Mouse (Mus musculus) activated CD4-positive, CD25-positive, alpha-beta regulatory T cell, adult 9 weeks (primary cell): Measurements from ENCODE around the gene Card19. TPM values are rescaled to one million over a fixed set of nuclear protein-coding genes. Genes with fewer than 3 reads are reported as not detected.

Experiments
- polyA plus RNA-seq: library from polyadenylated mRNA; unstranded; fragments of 100-300 nt; shearing (Covaris generic); gene quantifications from one replicate; pipeline ENCODE4 v1.2.1, GENCODE M21; 2017

Card19 gene
- 44.4 TPM for polyA plus RNA-seq

GRCm38 (mm10) chr13:49215504-49216219 is at the start of gene Card19:
Gene Card19 (minus strand): TSS chr13:49216037.

GRCm38 (mm10) chr13:49248467-49248862 is 32.6 kb upstream of the Card19 start, which contains the start of gene Susd3:
Gene Susd3 (minus strand): TSS chr13:49248706.

GRCm38 (mm10) chr13:49187288-49188218 is 28.3 kb downstream of the Card19 start, which contains the start of gene Ninj1:
Gene Ninj1 (plus strand): TSS chr13:49187485.

Other genes with a start within 250 kb of the Card19 start
- 15.1 TPM for gene Fam120a, start 248.0 kb downstream of the Card19 start, polyA plus RNA-seq
- gene Wnk2, start 68.0 kb downstream of the Card19 start, polyA plus RNA-seq = not detected
- 29.3 TPM for gene Ninj1, start 28.6 kb downstream of the Card19 start, polyA plus RNA-seq
- 44.8 TPM for gene Susd3, start 32.7 kb upstream of the Card19 start, polyA plus RNA-seq
- 22.3 TPM for gene Fgd3, start 104.3 kb upstream of the Card19 start, polyA plus RNA-seq
- 13.6 TPM for gene Bicd2, start 125.5 kb upstream of the Card19 start, polyA plus RNA-seq
- 14.2 TPM for gene Ippk, start 205.2 kb upstream of the Card19 start, polyA plus RNA-seq